Mouse (Mus musculus) intestine, embryonic 14.5 days (tissue): ENCODE measurements around the gene Zfp831. TPM values are rescaled to one million over a fixed set of nuclear protein-coding genes. Genes with fewer than 3 reads are reported as not detected.

ENCODE experiments used
- ATAC-seq: fragments of 200-750 bp; cut with Nextera tagmentation; replicated peaks from 2 replicates; pipeline ENCODE4 v1.8.0; 2017; ENCODE audit warnings: low read depth, moderate number of reproducible peaks, moderate TSS enrichment, moderate library complexity; ENCODE audit not compliant: low FRiP score, low TSS enrichment
- DNase-seq: peaks from one replicate; pipeline ENCODE4 v3.0.0-alpha.2; 2018; ENCODE audit warnings: low spot score
- H3K27ac ChIP-seq: fragments of 300-500 bp; sonication (generic); 2 replicates; pipeline ENCODE4 v1.5.1; 2014; ENCODE audit warnings: low read depth, mild to moderate bottlenecking, control low read depth
- H3K27me3 ChIP-seq: fragments of 300-500 bp; sonication (generic); replicated peaks from 2 replicates; pipeline ENCODE4 v1.6.1; 2014; ENCODE audit warnings: low read length, control low read depth; ENCODE audit not compliant: control insufficient read depth, insufficient read depth
- H3K36me3 ChIP-seq: fragments of 300-500 bp; sonication (generic); 2 replicates; pipeline ENCODE4 v1.6.1; 2014; ENCODE audit warnings: low read length, control low read depth; ENCODE audit not compliant: control insufficient read depth, insufficient read depth
- H3K4me1 ChIP-seq: fragments of 300-500 bp; sonication (generic); replicated peaks from 2 replicates; pipeline ENCODE4 v1.6.1; 2014; ENCODE audit warnings: low read length, control low read depth, mixed read lengths; ENCODE audit not compliant: control insufficient read depth, insufficient read depth
- H3K4me2 ChIP-seq: fragments of 300-500 bp; sonication (generic); 2 replicates; pipeline ENCODE4 v1.6.1; 2014; ENCODE audit warnings: low read length
- H3K4me3 ChIP-seq: fragments of 300-500 bp; sonication (generic); 2 replicates; pipeline ENCODE4 v1.5.1; 2014; ENCODE audit warnings: low read depth, low read length, control low read depth, mixed read lengths
- H3K9ac ChIP-seq: fragments of 300-500 bp; sonication (generic); 2 replicates; pipeline ENCODE4 v1.6.1; 2014; ENCODE audit warnings: mild to moderate bottlenecking, low read length
- H3K9me3 ChIP-seq: fragments of 300-500 bp; sonication (generic); 2 replicates; pipeline ENCODE4 v1.6.1; 2016; ENCODE audit warnings: low read length, control low read depth; ENCODE audit not compliant: control insufficient read depth
- WGBS: fragments of 180-500 bp; shearing (Covaris S2); extraction: QIAGEN DNeasy Blood & Tissue Kit; methylation state at CpG from one replicate; pipeline ENCODE4 v1.1.7; 2014; 5-methylcytosine and 5-hydroxymethylcytosine counted together
- polyA plus RNA-seq: library from polyadenylated mRNA; unstranded; fragments of >200 nt; fragmentation: Nextera tagmentation; extraction: Ambion mirVana; gene quantifications from 2 replicates; pipeline ENCODE4 v1.2.1, GENCODE M21; 2014

The Zfp831 gene
- polyA plus RNA-seq, 1 experiment from 2014 or later: not detected

DNA sequence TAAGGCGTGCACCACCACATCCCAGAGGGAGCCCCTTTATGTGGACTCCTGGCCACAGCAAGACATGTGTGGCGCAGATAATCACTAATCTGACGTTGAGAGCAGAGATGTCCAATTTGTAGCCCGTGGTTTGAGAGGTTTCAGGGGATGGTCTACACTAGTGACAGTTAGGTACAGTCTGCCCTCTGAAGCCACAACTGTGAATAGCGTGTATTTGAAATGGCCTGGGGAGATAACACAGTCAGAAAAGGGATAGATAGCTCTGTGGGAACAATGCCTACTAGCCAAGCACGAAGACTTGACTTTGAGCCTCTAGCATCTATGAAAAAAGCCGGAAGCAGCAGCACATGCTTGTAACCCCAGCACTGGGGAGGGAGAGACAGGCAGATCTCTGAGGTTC lies 18.9 kb upstream of the Zfp831 start:
- 87% methylated on average over 7 of the region's 7 CpGs for WGBS
- Histone ChIP-seq H3K9ac (no peak overlapping the region), H3K4me2 (no peak overlapping the region), H3K4me1 (no peaks in the 10 kb centered on the region), H3K27ac (no peak overlapping the region), H3K36me3 (no peaks in the 10 kb centered on the region), H3K4me3 (no peak overlapping the region), H3K9me3 (no peaks in the 10 kb centered on the region), H3K27me3 (no peaks in the 10 kb centered on the region)
- DNase-seq (no peak), ATAC-seq (no peak)

DNA sequence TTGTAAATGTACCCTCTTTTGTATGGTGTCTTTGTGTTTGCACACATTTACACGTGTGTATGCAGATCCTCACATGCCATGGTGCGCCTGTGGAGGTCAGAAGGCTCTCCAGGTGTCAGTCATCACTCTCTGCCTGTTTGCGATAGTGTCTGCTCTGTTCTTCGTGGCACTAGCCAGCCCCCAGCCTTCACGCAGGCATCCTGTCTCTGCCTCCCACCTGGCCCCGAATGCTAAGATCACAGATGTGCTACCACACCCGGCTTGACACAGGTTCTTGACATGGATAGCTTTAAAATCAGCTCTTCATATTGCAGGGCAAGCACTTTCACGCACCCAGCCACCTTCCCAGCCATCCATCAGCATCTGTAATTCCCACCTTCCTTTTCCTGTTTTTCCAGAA lies 16.3 kb upstream of the Zfp831 start:
- no peaks in the 10 kb centered on the region for H3K27me3 ChIP-seq
- no peaks in the 10 kb centered on the region for H3K9me3 ChIP-seq
- DNase-seq (no peak), ATAC-seq (no peak)
- 56% methylated on average over 8 of the region's 8 CpGs for WGBS
- no peaks in the 10 kb centered on the region for H3K4me1 ChIP-seq
- no peak overlapping the region for H3K27ac ChIP-seq
- no peak overlapping the region for H3K4me2 ChIP-seq
- H3K9ac ChIP-seq: no peak overlapping the region
- no peaks in the 10 kb centered on the region for H3K36me3 ChIP-seq
- no peak overlapping the region for H3K4me3 ChIP-seq

DNA sequence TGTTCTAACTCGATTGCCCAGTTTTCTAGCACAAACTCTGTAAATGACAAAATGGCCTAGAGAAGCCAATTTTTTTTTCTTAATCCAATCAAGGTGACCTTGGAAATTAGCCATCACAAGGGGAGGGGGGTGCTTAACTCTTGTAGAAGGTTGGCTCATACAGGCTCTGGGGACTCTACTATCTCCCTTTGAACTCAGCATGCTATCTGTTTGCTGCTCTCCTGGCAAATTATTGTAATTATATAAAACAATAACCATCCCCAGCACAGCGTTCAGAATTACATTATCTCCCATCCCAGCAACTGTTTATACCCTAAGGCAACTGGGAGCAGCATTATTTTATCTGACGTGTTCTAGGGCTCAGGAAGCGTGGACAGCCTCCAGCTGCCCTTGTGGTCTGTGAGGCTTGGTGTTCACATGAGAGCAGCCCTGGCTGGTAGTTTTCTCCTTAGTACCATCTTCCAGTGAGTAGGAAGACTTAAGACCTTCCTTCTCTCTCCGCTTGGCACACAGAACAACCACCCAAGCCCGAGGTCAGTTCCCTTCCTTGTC lies 14.0 kb upstream of the Zfp831 start:
- Histone ChIP-seq H3K27ac (no peak overlapping the region), H3K9ac (no peak overlapping the region), H3K4me3 (no peak overlapping the region), H3K4me1 (no peaks in the 10 kb centered on the region), H3K36me3 (no peaks in the 10 kb centered on the region), H3K27me3 (no peaks in the 10 kb centered on the region), H3K9me3 (no peaks in the 10 kb centered on the region), H3K4me2 (no peak overlapping the region)
- ATAC-seq (no peak), DNase-seq (no peak)
- WGBS: 64% methylated on average over 6 of the region's 6 CpGs

DNA sequence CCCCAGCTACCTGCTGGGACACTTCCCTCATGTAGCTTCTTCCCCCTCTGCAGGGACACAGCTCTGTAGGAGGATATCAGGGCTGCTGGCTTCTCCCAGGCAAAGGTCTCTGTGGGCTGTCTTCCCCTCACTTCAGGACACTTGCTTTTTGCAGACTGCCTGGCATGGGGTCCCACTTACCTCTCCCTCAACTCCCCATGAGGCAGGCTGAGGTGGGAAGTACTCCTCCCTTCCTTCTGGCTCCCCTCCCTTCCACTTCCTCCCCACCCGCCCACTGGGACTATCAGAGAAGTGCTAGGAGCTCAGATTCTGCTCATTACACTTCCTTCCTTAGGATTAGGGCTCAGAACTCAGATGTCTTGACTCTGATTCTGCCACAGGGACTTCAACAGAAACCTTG lies 6.6 kb upstream of the Zfp831 start:
- Histone ChIP-seq H3K36me3 (no peaks in the 10 kb centered on the region), H3K4me3 (no peak overlapping the region), H3K4me2 (no peak overlapping the region), H3K9me3 (no peaks in the 10 kb centered on the region), H3K9ac (no peak overlapping the region), H3K4me1 (no peaks in the 10 kb centered on the region), H3K27me3 (no peaks in the 10 kb centered on the region), H3K27ac (no peak overlapping the region)
- WGBS: 33% methylated on average over 1 of the region's 1 CpGs
- ATAC-seq (no peak), DNase-seq (no peak)

DNA sequence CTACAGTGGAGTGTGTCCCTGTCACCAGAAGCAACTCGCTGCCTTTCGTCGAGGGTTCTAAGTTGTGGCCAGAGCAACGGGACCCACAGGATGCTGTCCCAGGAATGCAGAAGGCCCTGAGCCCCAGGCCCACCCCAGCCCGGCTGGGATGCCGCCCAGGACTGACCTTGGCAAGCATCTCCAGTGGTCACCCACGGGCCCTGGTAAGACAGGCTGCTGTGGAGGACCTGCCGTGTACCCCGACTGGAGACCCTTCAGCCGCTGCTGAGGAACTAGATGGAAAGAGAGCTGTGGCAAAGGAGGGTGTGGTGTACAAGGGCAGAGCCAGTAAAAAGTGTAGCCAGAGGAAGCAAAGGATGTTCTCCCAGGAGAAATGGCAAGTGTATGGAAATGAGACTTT lies 1.6 kb downstream of the Zfp831 start:
- no peak overlapping the region for H3K4me3 ChIP-seq
- ATAC-seq: no peak
- 81% methylated on average over 10 of the region's 10 CpGs for WGBS

DNA sequence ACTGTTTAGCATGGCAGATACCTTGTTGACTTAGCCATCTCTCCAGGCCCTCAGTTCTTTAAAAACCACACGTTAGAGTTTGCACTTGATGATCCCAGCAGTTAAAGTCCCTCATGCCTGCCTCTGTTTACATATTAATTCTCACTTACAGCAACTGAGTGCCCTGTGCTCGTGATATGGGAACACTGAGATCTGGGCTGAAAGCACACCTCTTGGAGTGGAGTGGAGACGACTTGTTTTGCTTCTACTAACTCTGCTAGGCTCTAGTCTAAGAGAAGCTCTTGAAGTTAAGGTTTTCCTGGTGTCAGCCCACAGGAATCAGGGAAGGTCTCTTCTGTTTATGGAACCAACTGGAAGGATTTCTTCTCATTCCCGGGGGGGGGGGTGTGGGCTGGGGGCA lies 9.5 kb downstream of the Zfp831 start:
- WGBS: 46% methylated on average over 4 of the region's 4 CpGs
- no peaks in the 10 kb centered on the region for H3K9me3 ChIP-seq
- no peak overlapping the region for H3K4me3 ChIP-seq

More for the DNA sequence above, 1.6 kb downstream of the Zfp831 start:
- no peaks in the 10 kb centered on the region for H3K27me3 ChIP-seq
- H3K4me2 ChIP-seq: no peak overlapping the region
- H3K36me3 ChIP-seq: no peaks in the 10 kb centered on the region
- no peaks in the 10 kb centered on the region for H3K4me1 ChIP-seq
- H3K27ac ChIP-seq: no peak overlapping the region
- H3K9me3 ChIP-seq: no peaks in the 10 kb centered on the region
- H3K9ac ChIP-seq: no peak overlapping the region
- DNase-seq: no peak

DNA sequence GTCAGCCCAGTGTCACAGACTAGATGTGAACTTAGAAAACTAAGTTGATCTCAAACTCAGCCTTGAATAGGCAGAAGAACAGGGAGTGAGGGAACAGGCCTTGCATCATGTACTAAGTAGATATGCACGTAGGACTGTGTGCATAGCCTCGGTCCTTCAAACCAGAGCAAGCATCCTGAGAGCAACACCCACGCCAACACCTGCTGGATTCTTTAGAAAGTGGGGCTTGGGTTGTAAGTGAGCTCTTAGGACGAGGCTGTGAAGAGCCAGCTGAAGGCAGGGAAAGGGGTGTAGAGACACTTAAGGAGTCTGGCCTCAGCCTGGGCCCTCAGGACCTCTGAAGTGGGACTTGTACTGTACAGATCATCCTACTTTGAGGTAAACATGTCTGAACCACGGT lies 12.0 kb downstream of the Zfp831 start:
- ATAC-seq: no peak
- WGBS: 74% methylated on average over 5 of the region's 5 CpGs
- Histone ChIP-seq H3K4me2 (no peak overlapping the region), H3K4me3 (no peak overlapping the region), H3K36me3 (no peaks in the 10 kb centered on the region), H3K9me3 (no peaks in the 10 kb centered on the region), H3K4me1 (no peaks in the 10 kb centered on the region), H3K27me3 (no peaks in the 10 kb centered on the region), H3K27ac (no peak overlapping the region), H3K9ac (no peak overlapping the region)
- no peak for DNase-seq

More for the DNA sequence above, 9.5 kb downstream of the Zfp831 start:
- ATAC-seq (no peak), DNase-seq (peak; percentile 23)
- no peaks in the 10 kb centered on the region for H3K4me1 ChIP-seq
- no peak overlapping the region for H3K9ac ChIP-seq
- no peaks in the 10 kb centered on the region for H3K27me3 ChIP-seq
- H3K27ac ChIP-seq: no peak overlapping the region
- no peaks in the 10 kb centered on the region for H3K36me3 ChIP-seq
- H3K4me2 ChIP-seq: no peak overlapping the region

DNA sequence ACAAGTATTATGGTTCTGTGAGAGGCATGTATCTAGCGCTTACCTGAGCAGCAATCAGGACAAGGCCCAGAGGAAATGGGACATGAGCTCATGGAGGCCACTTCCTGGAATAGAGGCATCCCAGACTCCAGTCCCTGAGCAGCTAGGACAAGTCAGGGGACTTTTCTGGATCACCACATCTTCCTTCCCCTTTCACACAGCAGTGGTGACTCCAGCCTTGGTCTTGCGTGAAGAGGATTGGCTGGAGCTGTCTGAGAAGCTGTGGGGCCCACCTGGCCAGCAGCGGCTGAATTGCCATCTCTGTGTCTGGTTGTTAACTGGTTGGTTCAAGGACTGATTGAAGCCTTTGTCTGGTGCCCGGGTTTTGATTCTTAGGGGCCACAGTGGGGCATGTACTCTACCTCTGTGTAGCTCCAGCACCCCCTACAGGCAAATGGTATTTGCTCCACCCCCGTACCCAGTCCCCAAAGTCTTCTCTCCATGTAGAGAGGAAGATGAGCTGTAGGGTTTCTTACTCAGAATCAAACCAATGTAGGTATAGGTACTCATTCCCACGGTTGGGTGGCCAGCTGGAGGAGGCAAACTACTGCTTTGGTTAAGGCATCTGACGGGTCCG lies 15.0 kb downstream of the Zfp831 start:
- WGBS: 84% methylated on average over 8 of the region's 8 CpGs
- Histone ChIP-seq H3K4me1 (no peaks in the 10 kb centered on the region), H3K4me2 (no peak overlapping the region), H3K4me3 (no peak overlapping the region), H3K36me3 (no peaks in the 10 kb centered on the region), H3K27ac (no peak overlapping the region), H3K9ac (no peak overlapping the region), H3K9me3 (no peaks in the 10 kb centered on the region), H3K27me3 (no peaks in the 10 kb centered on the region)
- ATAC-seq (no peak), DNase-seq (no peak)

DNA sequence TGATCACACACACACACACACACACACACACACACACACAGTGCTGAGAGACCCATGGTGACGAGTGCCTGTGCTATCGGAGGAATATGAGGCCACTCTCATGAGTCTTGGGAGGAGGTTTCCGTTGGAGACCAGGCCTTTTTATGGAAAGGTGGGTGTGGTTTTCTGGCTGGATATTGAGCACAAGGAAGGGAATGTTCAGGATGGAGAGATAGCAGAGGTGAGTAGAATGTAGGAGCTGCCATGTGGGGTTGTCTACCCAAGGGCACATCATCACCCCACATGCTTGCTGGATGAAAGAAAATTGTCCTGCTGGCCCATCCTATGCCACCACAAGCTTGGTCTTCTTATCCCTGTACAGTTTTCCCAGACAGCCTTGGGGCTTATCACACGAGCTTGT lies 16.5 kb downstream of the Zfp831 start:
- Histone ChIP-seq H3K4me3 (no peak overlapping the region), H3K4me2 (no peak overlapping the region), H3K4me1 (no peaks in the 10 kb centered on the region), H3K9me3 (no peaks in the 10 kb centered on the region), H3K36me3 (no peaks in the 10 kb centered on the region), H3K27ac (0 out of 2 replicates have a peak overlapping the region, but pooled peaks have one; percentile 5), H3K27me3 (no peaks in the 10 kb centered on the region), H3K9ac (no peak overlapping the region)
- ATAC-seq (peak; percentile 38), DNase-seq (no peak)
- WGBS: 78% methylated on average over 4 of the region's 4 CpGs
